Mouse (Mus musculus): ENCODE measurements at regions not wholly inside any gene's neighbourhood (a gene's known extent, or its start where the extent isn't known, plus 50 kb on each side); places are given as distances from the start of the nearest gene placed in this dataset.

DNA sequence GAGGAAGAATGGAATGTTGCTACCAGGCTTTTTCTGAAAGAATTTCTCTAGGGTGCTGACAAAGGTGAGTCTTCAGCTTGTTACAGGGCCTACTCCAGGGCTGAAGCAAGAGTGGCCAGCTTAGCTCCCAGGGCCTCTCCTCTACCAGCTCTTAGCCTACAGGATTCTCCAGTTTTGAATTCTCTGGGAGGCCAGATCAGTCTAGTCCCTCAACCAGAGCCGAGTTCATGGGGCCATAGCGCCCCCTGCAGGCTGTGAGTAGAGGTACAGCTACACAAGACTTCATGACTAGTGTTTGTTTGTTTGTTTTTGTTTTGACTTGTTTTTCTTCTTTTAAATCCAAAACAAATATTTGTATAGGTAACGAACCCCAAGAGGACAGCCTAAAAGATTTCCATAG lies 211.8 kb upstream of the Eef2kmt start:
- DNase-seq (ENCODE audit: low read depth, low spot score) = peak; percentile 63

DNA sequence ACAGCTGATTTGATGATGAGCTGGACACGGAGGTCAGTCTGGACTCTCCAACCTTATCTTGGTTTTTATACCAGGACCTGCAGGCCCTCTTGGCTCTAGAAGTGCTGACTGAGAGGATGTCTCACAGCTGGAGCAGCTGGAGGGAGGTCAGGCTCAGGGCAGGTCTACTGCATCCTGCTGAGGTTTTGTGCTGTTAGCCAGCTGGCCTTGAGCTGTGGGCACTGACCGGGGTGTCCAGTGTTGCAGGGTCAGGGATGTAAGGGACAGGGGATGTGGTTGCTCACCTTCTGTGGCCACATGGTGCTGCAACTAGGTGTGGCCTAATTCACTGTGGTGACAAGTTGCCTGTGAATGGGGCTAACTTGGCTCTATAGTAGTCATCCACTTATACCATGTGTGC lies 211.0 kb upstream of the Eef2kmt start:
- DNase-seq (ENCODE audit: low read depth, low spot score) = no peak

DNA sequence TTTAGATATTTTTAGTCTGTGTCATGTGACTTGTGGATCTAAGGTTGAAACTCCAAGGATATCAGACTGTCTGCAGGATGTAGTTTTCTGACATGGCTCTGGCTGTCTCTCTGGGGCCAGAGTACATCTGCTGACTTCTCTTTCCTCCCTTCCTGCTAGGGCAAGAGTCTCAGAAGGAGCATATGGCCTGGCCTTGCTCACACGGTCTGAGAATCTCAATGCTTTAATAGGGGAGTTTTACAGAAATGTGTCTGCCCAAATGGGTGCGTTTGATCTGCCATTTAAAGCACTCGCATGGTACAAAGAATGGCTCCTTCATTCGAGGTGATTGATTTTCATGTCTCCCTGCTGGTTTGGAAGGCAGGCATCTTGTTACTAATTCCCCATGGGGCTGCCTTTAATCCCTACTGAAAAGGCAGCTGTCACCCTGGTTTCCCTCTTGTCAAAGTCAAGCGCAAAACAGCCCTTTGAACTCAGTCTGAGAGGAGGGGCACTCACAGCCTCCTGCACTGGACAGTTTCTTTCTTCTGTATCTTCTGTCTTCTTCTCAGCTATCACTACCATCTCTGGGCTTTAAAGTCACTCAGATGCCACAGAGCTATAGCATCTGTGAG lies 199.7 kb upstream of the Eef2kmt start:
- DNase-seq (ENCODE audit: low read depth, low spot score) = peak; percentile 56

DNA sequence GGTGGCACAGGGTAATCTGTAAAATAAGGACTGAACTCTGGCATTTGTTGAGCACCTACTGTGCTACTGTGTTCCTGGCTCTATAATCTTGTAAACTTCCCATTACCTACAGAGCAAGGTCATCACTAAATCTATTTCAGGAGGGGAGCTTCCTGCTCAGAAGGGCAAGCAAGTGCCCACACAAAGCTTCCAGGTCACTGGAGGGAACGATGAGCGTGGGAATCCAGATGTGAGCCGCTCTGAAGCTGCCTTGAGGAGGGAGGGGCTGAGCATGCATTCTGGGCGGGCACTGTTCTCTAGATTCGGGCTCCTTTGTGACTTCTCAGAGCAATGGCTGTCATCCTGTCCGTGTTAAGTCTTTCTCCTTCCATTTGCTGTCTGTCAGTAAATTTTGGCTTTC lies 198.5 kb upstream of the Eef2kmt start:
- DNase-seq (ENCODE audit: low read depth, low spot score) = no peak

DNA sequence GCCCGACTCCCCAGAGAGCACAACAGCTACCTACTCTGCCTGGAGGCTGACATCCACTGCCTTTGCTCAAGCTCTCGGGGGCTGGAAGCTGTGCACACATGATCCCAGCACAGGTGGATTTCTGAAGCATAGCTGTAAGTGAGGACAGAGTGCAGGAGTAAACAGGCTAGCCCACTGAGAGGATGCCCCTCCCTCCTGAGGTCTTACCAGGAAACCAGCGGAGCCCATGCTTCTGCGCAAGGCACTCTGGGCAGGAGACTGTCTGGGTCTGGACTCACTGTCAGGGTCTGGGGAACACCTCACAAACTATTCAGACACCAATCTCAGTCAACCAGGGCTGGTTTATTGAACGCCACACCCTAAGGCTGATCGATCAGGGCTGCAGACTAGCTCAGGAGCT lies 197.2 kb upstream of the Eef2kmt start:
- no peak for DNase-seq (ENCODE audit: low read depth, low spot score)

DNA sequence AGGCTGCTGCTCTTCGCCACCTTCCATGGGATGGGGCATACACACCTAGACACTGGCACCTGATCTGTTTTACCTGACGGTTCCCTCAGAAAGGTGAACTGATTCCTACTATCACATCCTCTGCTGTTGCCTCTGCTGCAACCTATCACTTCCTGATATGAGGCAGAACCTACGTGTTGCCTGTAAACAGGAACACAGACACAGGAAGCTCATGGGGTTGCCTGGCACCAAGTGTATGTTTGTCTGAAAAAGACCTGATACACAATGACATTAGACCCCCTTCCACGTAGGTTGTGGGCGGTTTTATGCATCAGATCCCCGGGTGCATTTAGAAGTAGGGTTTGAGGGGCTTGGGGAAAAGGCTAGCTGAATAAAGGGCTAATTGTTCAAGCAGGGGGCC lies 190.0 kb upstream of the Eef2kmt start:
- DNase-seq (ENCODE audit: low read depth, low spot score) = no peak

DNA sequence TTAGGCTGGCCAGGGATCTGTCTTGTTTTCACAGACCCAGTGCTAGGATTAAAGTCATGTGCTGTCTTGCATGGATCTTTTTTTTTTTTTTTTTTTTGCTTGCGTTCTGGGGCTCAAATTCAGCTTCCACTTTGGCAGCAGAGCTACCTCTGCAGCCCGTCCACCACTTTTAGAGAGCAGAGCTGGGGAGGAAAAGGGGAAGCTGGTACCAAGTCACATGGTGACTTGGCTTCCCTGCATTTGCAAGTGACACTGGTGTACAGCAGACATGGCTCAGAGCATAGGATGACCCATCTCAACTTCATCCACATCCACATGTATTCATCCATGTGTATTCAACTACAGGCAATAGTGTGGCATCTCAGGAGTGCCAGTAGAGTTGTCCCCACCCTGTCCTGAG lies 189.0 kb upstream of the Eef2kmt start:
- DNase-seq (ENCODE audit: low read depth, low spot score) = no peak

DNA sequence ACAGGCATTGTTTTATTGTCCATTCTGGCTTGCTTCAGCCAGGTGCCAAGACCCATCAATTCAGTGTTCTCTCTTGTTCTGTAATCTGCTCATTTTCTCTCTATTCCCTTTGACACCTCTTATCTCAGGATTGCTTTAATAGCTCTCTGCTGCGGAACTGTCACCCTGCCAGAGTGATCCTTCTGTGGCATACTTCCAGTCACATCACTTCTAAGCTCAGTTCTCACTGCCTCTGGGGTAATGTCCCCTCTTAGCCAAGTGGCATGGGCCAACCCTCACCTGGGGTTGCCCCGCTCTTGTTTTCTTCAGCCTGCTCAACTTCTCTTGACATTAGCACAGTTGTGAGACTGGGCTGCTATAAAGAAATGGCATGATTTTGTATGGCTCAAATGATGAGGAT lies 183.9 kb upstream of the Eef2kmt start:
- DNase-seq (ENCODE audit: low read depth, low spot score) = no peak

DNA sequence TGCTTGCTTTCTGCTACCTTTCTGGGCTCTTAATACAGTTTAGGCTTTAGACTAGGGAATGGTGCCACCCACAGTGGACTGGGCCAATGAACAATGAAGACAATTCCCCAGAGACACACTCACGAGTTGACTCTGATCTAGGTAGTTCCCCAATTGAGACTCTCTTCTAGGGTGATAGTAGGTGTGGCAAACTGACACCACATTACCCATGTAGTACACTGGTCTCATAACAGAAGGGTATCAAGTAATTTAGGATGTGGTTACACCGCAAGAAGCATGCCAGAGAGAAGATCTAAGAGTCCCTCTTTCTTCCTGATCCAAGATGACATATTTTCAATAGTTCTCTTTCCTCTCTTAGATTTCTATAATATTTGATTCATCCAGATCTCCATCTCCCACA lies 182.6 kb upstream of the Eef2kmt start:
- DNase-seq (ENCODE audit: low read depth, low spot score) = no peak

DNA sequence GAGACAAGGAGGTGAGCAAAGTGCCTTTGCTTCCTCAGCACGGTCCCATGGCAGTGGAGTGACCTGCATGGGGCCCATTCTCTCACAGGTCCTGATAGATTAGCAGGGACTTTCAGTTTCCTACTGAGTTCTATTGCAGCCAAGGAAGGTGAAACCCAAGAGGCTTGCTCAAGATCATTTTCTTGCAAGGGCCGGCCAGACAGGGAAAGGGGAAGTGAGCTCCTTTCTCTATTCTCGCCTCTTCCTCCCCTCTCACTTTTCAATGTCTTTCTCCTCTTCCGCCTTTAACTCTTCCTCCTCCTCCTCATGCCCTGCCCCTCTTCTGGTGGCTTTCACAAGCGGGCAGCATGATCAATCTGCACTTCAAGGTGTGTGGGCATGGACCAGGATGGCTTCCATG lies 175.9 kb upstream of the Eef2kmt start:
- no peak for DNase-seq (ENCODE audit: low read depth, low spot score)

DNA sequence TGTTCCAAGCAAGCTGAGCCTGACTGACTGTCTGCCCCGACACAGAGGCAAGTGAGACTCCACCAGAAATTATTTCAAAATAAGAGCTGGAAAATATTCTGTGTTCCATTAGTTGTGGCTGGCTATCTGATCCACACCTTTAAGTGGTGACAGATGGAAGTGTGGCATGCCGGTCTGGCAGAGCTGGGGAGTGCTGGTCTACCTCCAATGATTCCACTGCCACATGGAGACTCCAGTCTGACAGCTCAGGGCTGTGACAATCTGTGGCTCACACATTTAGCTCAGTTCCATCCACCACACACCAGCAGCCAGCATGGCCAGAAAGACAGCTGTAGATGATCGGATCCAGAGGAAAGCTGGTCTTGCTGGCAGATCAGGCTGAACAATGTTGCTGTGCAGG lies 175.3 kb upstream of the Eef2kmt start:
- DNase-seq (ENCODE audit: low read depth, low spot score) = no peak

DNA sequence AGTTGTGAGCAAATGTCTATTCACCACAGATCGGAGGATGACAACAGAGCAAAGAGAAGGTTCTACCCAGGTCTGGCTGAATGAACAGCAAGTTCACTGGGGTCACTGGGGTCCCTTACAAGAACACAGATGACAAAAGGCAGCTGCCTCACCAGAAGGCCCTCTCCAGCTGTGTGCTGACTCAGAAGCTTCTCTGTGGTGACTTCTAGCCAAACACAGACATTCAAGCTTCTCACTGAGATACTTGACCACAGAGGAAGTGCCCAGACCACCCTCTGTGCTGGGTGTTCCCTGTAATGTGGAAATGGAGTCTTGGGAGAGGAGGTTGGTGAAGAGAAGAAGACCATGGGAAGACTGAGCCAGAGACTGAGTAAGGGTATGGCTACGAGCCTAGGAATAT lies 173.7 kb upstream of the Eef2kmt start:
- DNase-seq (ENCODE audit: low read depth, low spot score) = no peak

DNA sequence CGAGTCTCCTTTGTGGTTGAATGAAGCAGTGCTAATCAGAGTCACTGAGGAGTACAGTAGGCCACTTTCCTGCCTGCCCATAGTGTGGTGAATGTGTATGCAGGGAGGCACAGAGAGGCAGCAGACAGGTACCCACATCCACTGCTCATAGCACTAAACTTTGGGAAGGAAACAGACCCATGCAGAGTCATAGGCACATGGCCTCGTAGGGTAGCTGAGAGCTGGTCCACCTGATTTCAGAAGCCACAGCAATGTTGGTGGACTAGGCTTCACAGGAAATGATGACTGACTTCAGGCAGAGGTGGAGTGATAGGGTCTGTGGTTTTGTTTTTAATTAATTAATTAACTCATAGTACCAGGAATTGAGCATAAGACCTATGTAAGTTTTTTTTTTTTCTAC lies 170.1 kb upstream of the Eef2kmt start:
- no peak for DNase-seq (ENCODE audit: low read depth, low spot score)

DNA sequence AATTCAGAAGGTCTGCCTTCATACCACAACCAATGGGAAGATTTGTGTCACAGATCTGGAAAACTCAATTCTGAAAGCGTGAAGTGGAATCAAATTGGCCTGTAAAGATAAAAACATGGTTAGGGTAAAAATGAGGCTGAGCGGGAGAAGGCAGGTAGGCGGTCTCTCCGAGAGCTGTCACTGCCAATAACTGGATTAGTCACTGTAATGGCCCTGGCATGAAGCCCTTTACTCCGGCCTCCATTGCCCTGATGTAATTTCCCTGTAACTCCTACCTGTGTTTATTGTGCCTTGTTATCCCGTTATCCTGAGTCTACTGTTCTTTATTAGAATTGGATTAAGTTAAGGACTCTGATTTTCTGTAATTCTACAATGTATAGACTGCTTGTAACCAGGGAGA lies 166.3 kb upstream of the Eef2kmt start:
- no peak for DNase-seq (ENCODE audit: low read depth, low spot score)

DNA sequence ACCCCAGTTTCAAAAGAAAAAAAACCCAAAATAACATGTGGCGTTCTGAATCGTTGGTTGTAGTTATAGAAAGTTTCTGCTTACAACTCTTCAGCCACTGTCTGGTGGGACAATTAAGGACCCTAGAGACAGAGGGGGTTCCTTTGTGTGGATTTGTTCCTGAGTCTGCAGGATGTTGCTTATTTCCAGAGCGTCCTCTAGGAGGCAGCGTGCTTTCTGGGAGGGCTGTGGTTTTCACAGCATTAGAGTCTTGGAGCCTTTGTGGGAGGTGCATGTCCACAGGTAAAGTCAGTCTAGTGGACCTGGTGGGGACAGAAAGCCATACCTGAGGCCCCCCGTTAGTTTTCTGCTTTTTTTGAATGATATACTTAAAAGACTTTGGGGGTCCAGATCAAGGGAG lies 165.8 kb upstream of the Eef2kmt start:
- no peak for DNase-seq (ENCODE audit: low read depth, low spot score)

DNA sequence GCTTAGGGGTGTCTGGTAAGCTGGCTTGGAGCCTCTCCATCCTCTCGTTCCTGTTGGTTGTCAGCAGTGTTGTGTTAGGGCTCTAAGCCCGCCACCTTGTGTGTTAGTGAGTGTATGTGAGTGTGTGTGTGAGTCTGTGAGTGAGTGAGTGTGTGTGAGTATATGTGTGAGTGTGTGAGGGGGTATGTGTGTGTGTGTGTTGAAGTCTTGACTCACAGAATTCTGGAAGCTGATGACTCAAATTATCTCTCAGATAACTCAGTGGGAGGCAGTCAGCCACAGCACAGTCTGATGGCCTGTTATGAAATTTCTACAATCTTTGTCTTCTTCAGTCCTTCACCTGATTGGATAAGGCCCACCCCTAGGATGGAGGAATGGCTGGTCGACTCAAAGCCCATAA lies 163.7 kb upstream of the Eef2kmt start:
- no peak for DNase-seq (ENCODE audit: low read depth, low spot score)

DNA sequence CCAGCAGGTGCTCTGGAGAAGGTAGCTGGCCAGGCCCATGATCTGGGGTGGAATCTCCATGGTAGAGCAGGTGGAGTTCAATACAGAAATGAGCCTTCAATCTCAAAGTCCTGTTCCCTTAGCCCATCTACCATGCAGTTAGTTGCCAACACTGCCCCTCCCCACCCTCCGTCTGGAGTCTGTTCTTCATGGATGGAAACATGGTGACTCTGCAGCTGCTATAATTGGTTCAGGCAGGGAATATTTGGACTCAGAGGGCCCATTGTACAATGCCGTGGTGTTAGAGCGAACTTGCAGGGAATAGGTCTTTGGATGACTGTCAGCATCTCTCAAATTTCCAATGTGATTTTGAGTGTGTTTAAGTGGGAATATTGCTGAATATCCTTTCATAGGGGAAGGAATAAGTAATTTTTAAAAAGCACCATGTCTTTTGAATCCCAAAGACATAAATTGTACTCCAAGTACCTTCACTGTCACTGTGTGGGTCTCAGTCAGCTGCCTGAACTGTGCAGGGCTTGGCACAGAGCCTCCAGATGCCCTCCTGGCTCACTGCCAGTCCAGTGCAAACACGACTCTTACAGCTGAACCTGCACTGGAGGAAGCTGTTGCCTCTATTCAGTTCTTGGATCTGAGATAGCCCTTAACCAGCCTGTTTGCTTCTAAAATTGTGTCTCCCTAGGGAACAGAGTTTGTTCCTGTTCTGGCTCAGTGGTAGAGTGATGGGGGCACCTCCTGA lies 162.8 kb upstream of the Eef2kmt start:
- DNase-seq (ENCODE audit: low read depth, low spot score) = no peak

DNA sequence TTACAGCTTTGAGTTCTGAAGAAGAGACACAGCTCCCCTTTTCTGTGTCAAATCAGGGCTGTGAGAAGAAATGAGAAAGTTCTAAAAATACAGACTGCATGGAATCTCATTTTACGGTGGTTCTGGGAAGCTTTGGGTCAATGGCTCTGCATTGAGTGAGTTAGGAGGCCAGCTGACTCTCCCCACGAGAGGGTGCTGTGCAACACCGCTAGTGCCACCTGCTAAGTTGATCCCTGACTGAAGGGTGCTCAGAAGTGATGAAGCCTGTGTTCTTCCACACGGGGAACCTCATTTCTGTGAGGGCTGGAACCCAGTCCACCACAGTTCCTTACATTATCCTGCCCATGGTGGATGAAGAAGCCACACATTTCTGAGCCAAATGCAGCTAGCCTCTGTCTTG lies 159.5 kb upstream of the Eef2kmt start:
- no peak for DNase-seq (ENCODE audit: low read depth, low spot score)

DNA sequence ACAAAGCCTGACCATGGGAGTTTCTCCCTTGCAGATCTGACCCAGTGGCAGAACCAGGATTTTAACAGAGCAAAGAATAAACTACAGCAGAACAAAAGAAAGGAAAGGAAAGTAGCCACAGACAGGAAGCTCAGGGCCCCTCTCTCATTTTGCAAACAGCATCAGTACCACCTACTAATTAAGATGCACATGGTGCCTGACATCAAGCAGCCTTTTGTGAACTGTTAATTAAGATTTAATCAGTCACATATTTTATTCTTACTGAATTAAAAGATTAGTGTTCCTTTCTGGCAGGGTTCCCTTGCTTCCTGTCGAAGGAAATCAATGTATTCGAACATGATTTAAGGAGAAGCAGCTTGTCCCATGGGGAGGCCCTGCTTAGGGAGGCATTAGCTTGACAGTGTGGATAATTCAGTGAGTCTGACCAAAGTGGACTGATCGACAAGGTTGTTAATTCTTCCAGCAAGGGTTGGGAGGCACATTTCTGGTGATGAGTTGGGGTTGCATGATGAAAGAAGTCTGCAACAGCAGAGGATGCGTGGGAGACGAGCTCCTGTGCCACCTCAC lies 156.1 kb upstream of the Eef2kmt start:
- DNase-seq (ENCODE audit: low read depth, low spot score) = no peak

DNA sequence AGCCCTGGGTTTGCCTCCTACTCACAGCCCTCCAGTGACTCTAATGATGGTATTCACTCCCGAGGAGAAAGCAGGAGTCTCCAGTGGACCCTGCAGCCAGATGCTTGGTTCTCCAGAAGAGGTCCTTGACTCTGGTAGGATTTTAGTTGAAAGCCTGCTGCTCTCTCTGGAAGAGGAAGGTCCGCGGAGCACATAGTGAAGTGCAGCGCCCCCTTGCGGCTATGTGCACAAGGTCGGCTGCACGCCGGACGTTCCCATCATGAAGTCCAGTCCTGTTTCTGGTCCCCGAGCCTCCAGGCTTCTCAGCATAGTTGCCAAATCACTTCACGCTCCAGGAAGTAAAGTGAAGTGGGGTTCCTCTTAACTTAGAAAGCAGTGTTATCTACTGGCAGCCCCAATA lies 150.9 kb upstream of the Eef2kmt start:
- DNase-seq (ENCODE audit: low read depth, low spot score) = peak; percentile 80

DNA sequence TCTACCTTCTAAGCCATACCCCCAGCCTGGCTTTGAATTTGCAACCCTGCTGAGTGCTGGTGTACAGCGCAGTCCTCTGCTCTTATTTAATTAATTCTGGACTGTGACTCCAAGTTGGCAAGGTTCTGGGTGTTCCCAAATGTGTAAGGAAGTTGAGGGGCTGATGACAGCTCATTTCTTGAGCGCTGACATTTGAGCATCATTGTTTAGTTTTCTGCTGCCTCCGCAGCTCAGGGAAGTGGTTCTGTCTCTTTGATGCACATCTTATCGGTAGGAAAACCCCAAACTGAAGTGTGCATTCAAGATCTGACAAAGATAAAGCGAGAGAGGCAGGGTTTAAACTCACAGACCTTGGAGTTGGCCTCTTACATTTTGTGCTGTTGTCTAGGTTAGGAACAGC lies 137.6 kb upstream of the Eef2kmt start:
- DNase-seq (ENCODE audit: low read depth, low spot score) = no peak

DNA sequence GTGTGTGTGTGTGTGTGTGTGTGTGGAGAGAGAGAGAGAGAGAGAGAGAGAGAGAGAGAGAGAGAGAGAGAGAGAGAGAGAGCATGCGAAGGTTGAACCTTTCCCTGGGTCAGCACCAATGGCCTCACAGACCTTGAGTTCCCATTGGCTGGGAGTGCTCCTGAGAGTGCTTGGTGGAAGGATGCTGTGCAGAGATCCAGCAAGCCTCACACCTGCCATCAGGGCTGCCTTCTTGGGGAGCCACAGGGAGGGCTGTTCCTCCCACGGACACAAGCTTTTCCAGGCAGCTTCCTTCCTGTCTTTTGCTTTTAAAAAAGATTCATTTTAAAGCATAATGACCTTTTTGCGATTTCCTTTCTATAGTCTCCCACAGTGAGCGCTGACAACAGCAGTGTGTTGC lies 127.1 kb upstream of the Eef2kmt start:
- no peak for DNase-seq (ENCODE audit: low read depth, low spot score)

DNA sequence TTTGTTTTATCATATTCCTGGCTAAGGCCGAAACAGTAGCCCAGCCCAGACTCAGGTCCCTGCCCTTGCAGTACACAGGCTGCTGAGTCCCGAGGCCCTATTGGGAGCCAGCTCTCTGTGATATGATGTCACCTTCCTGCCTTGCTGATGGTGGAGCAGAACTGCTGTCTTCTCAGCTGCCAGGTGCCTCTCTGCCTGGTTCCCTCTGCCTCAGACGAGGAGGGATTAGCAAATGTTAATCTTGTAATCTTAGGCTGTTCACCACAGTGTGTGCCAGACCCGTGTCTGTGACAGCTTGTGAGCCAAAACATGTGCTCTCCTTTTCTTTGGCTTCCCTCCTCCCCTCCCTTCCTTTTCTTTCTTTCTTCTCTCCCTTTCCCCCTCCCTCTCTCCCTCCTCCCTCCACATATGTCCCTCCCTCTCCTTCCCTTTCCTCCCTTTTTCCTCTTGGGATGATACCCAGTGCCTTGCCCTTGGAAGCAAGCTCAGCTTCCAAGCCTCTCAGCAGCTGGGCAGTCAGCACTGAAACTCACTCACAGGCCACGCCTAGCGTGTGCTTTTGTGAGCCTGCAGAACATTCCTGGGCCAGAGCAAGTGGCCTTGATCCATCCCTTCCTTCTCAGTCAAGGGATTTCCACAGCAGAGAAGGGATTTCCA lies 126.6 kb upstream of the Eef2kmt start:
- no peak for DNase-seq (ENCODE audit: low read depth, low spot score)
